ENCODE assay signal across 7 mouse cellular contexts in genomic region chr10:93159651-93160496, GRCm38 (mm10). TPM values are rescaled to one million over a fixed set of nuclear protein-coding genes. Genes with fewer than 3 reads are reported as not detected.
DNase-seq lines count a peak whose midpoint lies in the region; ATAC-seq and TF ChIP-seq lines count a peak whose summit lies in the region.

No protein-coding gene starts in this region.

- peak overlapping the region; percentile 57 for H3K4me3 ChIP-seq in spleen, adult 2 months (ENCODE audit: extremely low read depth, insufficient read depth, insufficient read length)
- H3K4me3 ChIP-seq in erythroblast, embryonic 14.5 days (replicated peaks): peak overlapping the region; percentile 97
- H3K4me3 ChIP-seq in limb, embryonic 12.5 days (replicated peaks): peak overlapping the region; percentile 94

- H3K27ac ChIP-seq in spleen, adult 2 months (ENCODE audit: insufficient read depth, low read length): peak overlapping the region; percentile 54; the same call in 1 of the 2 replicates
- peak overlapping the region; percentile 100 for H3K27ac ChIP-seq in limb, embryonic 12.5 days

- H3K9ac ChIP-seq in limb, embryonic 12.5 days (replicated peaks): peak overlapping the region; percentile 34; the same call in 1 of the 2 replicates

- no peak for TF ChIP-seq POLR2A in spleen, adult 2 months (IDR thresholded peaks at IDR 0.05; ENCODE audit: low read depth, low read length)

- H3K4me1 ChIP-seq in spleen, adult 2 months (ENCODE audit: control insufficient read depth, insufficient read depth, insufficient read length): peaks cover 11% of the 10 kb centered on the region
- H3K4me1 ChIP-seq in erythroblast, embryonic 14.5 days (ENCODE audit: control insufficient read depth): peaks cover 41% of the 10 kb centered on the region
- H3K4me1 ChIP-seq in limb, embryonic 12.5 days (replicated peaks): peaks cover 3% of the 10 kb centered on the region; the same call in 1 of the 2 replicates

- no peaks in the 10 kb centered on the region for H3K27me3 ChIP-seq in spleen, adult 2 months (ENCODE audit: control insufficient read depth, insufficient read depth, low read length)
- H3K27me3 ChIP-seq in erythroblast, embryonic 14.5 days (ENCODE audit: control insufficient read depth): no peaks in the 10 kb centered on the region
- H3K27me3 ChIP-seq in limb, embryonic 12.5 days: no peaks in the 10 kb centered on the region

- no peaks in the 10 kb centered on the region for H3K36me3 ChIP-seq in spleen, adult 2 months (ENCODE audit: control insufficient read depth, insufficient read depth, low read length)
- peaks cover 6% of the 10 kb centered on the region for H3K36me3 ChIP-seq in erythroblast, embryonic 14.5 days (ENCODE audit: control insufficient read depth)
- no peaks in the 10 kb centered on the region for H3K36me3 ChIP-seq in limb, embryonic 12.5 days

- TF ChIP-seq CTCF in spleen, adult 2 months (IDR thresholded peaks at IDR 0.05; ENCODE audit: extremely low read depth, insufficient read depth, insufficient read length, insufficient replicate concordance): no peak

- peak overlapping the region; percentile 73 for H3K4me2 ChIP-seq in limb, embryonic 12.5 days

- peak; percentile 80 for ATAC-seq in limb, embryonic 12.5 days (ENCODE audit: insufficient number of reproducible peaks, insufficient read depth, low FRiP score, low TSS enrichment, low read depth)
- ATAC-seq in neutrophil, adult 5-6 weeks (ENCODE audit: extremely low read depth, insufficient number of reproducible peaks, low FRiP score, poor library complexity, severe bottlenecking): peak; percentile 7; the same call in 1 of the 2 replicates

- no peak for DNase-seq in spleen, adult 2 months (ENCODE audit: low read depth in 1 of 2, low spot score in 2 of 2)
- DNase-seq in spleen, postnatal 10 days (ENCODE audit: low spot score in 2 of 2): no peak
- no peak for DNase-seq in urinary bladder, postnatal 4 days (ENCODE audit: low spot score in 2 of 2)
- DNase-seq in adrenal gland, postnatal 25 days: no peak

- WGBS in spleen, adult 2 months: 17% methylated on average over 17 of the region's 17 CpGs
- 26% methylated on average over 17 of the region's 17 CpGs for WGBS in limb, embryonic 12.5 days

- no peaks in the 10 kb centered on the region for H3K9me3 ChIP-seq in erythroblast, embryonic 14.5 days (ENCODE audit: control insufficient read depth, low read length)
- no peaks in the 10 kb centered on the region for H3K9me3 ChIP-seq in limb, embryonic 12.5 days

RNA-seq across cellular contexts. Expression of gene Cdk17, which starts 0.8 kb away (rescaled TPM):
- polyA plus RNA-seq in spleen, adult 2 months (2012; rRNA removed): 18.5 and 27.3 TPM in 2 replicates
- 0.17 and 0.41 TPM in 2 replicates for polyA plus RNA-seq in erythroblast, embryonic 14.5 days (2012)
- 22.2 and 23.9 TPM in 2 replicates for polyA plus RNA-seq in limb, embryonic 12.5 days (2016; fragmentation: Nextera tagmentation; extraction: Ambion mirVana)
- total RNA-seq in neutrophil, adult 5-6 weeks (2017): 122 and 126 TPM in 2 replicates
- total RNA-seq in adrenal gland, postnatal 25 days (2021): 21.7 and 27.6 TPM in 2 replicates

Comparison
In these comparisons a context has a peak if more than half of its experiments do, and no peak if none do; other contexts are left out.
1. RNA of gene Cdk17, which starts 0.8 kb away (polyA plus RNA-seq): 18.5 to 27.3 TPM in spleen, adult 2 months and 22.2 to 23.9 TPM in limb, embryonic 12.5 days; 0.17 to 0.41 TPM in erythroblast, embryonic 14.5 days; every median in the first group is over 10 times any median in the second.
2. Peak in every context shown above with its lines, with median percentiles within 50 percentile points of each other: H3K4me3 ChIP-seq.